Mouse (Mus musculus) testis, adult 10 weeks (tissue): Measurements from ENCODE around the gene Gria4. TPM values are rescaled to one million over a fixed set of nuclear protein-coding genes. Genes with fewer than 3 reads are reported as not detected.

ENCODE experiments used
- polyA plus RNA-seq: library from polyadenylated mRNA; stranded (reverse); fragments of 350-450 nt; fragmentation: Illumina TruSeq; extraction: RNeasy Lipid Tissue Mini Kit (QIAGEN cat#74804); gene quantifications from one replicate; pipeline ENCODE4 v1.2.3, GENCODE M21; 2014; ENCODE audit warnings: low read depth, low replicate concordance

Gene Gria4
- 7.8 TPM for polyA plus RNA-seq

GRCm38 (mm10) chr9:4795544-4796288, at the start of gene Gria4:
TSS of gene Gria4 (minus strand) at chr9:4796234.

GRCm38 (mm10) chr9:4375828-4376639, 420.0 kb downstream of the Gria4 start, which contains the start of gene Msantd4:
TSS of gene Msantd4 (plus strand) at chr9:4376562.

